Mouse (Mus musculus) intestine, embryonic 16.5 days (tissue): Measurements from ENCODE around the gene Sirt2. TPM values are rescaled to one million over a fixed set of nuclear protein-coding genes. Genes with fewer than 3 reads are reported as not detected.

ENCODE experiments used
- ATAC-seq: fragments of 200-750 bp; cut with Nextera tagmentation; 2 replicates; pipeline ENCODE4 v1.8.0; 2017; ENCODE audit warnings: moderate TSS enrichment, moderate library complexity
- H3K27ac ChIP-seq: fragments of 300-500 bp; sonication (generic); 2 replicates; pipeline ENCODE4 v1.5.1; 2014; ENCODE audit warnings: mild to moderate bottlenecking, low read length
- H3K27me3 ChIP-seq: fragments of 300-500 bp; sonication (generic); replicated peaks from 2 replicates; pipeline ENCODE4 v1.6.1; 2014; ENCODE audit warnings: low read length, control low read depth, mixed read lengths; ENCODE audit not compliant: control insufficient read depth, insufficient read depth
- H3K36me3 ChIP-seq: fragments of 300-500 bp; sonication (generic); 2 replicates; pipeline ENCODE4 v1.6.1; 2014; ENCODE audit warnings: low read length, control low read depth; ENCODE audit not compliant: control insufficient read depth, insufficient read depth
- H3K4me1 ChIP-seq: fragments of 300-500 bp; sonication (generic); 2 replicates; pipeline ENCODE4 v1.6.1; 2014; ENCODE audit warnings: low read length, control low read depth, mixed read lengths; ENCODE audit not compliant: control insufficient read depth, insufficient read depth
- H3K4me2 ChIP-seq: fragments of 300-500 bp; sonication (generic); 2 replicates; pipeline ENCODE4 v1.6.1; 2014; ENCODE audit warnings: low read depth, low read length, control low read depth
- H3K4me3 ChIP-seq: fragments of 300-500 bp; sonication (generic); 2 replicates; pipeline ENCODE4 v1.5.1; 2014; ENCODE audit warnings: mild to moderate bottlenecking, low read length
- H3K9ac ChIP-seq: fragments of 300-500 bp; sonication (generic); 2 replicates; pipeline ENCODE4 v1.6.1; 2014; ENCODE audit warnings: low read depth, low read length
- H3K9me3 ChIP-seq: fragments of 300-500 bp; sonication (generic); 2 replicates; pipeline ENCODE4 v1.6.1; 2016; ENCODE audit warnings: low read length, control low read depth; ENCODE audit not compliant: control insufficient read depth
- WGBS: fragments of 180-500 bp; shearing (Covaris S2); extraction: QIAGEN DNeasy Blood & Tissue Kit; methylation state at CpG from one replicate; pipeline ENCODE4 v1.1.7; 2014; 5-methylcytosine and 5-hydroxymethylcytosine counted together
- polyA plus RNA-seq: library from polyadenylated mRNA; unstranded; fragments of >200 nt; fragmentation: Nextera tagmentation; extraction: Ambion mirVana; gene quantifications from 2 replicates; pipeline ENCODE4 v1.2.1, GENCODE M21; 2015

Gene Sirt2
- polyA plus RNA-seq, 1 experiment from 2014 or later = 71.9 TPM

GRCm38 (mm10) chr7:28795832-28796231, 29.3 kb downstream of the Sirt2 start:
- Histone ChIP-seq H3K27ac (peak overlapping the region; percentile 45), H3K4me2 (0 out of 2 replicates have a peak overlapping the region, but pooled peaks have one; percentile 4), H3K9me3 (no peaks in the 10 kb centered on the region), H3K36me3 (no peaks in the 10 kb centered on the region), H3K4me3 (no peak overlapping the region), H3K27me3 (no peaks in the 10 kb centered on the region), H3K4me1 (peaks cover 18% of the 10 kb centered on the region; the same call in 1 of the 2 replicates), H3K9ac (no peak overlapping the region; the same call in 1 of the 2 replicates)
- ATAC-seq = no peak
- 66% methylated on average over 15 of the region's 15 CpGs for WGBS

- WGBS = 14% methylated on average over 32 of the region's 32 CpGs
- no peaks in the 10 kb centered on the region for H3K27me3 ChIP-seq
- no peaks in the 10 kb centered on the region for H3K36me3 ChIP-seq
- ATAC-seq = peak; percentile 74
- peak overlapping the region; percentile 45 for H3K4me2 ChIP-seq
- no peaks in the 10 kb centered on the region for H3K9me3 ChIP-seq
- H3K27ac ChIP-seq = peak overlapping the region; percentile 45; the same call in 1 of the 2 replicates
- H3K4me1 ChIP-seq = peaks cover 24% of the 10 kb centered on the region
- peak overlapping the region; percentile 67 for H3K9ac ChIP-seq
- H3K4me3 ChIP-seq = peak overlapping the region; percentile 7
These were observed 30.0 kb downstream of the Sirt2 start for GRCm38 (mm10) chr7:28796562-28796975.

GRCm38 (mm10) chr7:28799994-28800393, 33.5 kb downstream of the Sirt2 start:
- Histone ChIP-seq H3K9ac (no peak overlapping the region), H3K9me3 (no peaks in the 10 kb centered on the region), H3K4me3 (no peak overlapping the region), H3K36me3 (no peaks in the 10 kb centered on the region), H3K27me3 (no peaks in the 10 kb centered on the region), H3K27ac (no peak overlapping the region), H3K4me2 (no peak overlapping the region), H3K4me1 (peaks cover 40% of the 10 kb centered on the region)
- WGBS = 93% methylated on average over 9 of the region's 9 CpGs
- ATAC-seq = no peak

- Histone ChIP-seq H3K4me3 (no peak overlapping the region), H3K27me3 (no peaks in the 10 kb centered on the region), H3K27ac (peak overlapping the region; percentile 100), H3K9me3 (no peaks in the 10 kb centered on the region), H3K4me2 (no peak overlapping the region), H3K9ac (no peak overlapping the region), H3K4me1 (peaks cover 39% of the 10 kb centered on the region), H3K36me3 (no peaks in the 10 kb centered on the region)
- ATAC-seq = no peak
- 40% methylated on average over 3 of the region's 3 CpGs for WGBS
These were observed 34.9 kb downstream of the Sirt2 start for GRCm38 (mm10) chr7:28801451-28801850.

GRCm38 (mm10) chr7:28801901-28802670, 35.6 kb downstream of the Sirt2 start:
- Histone ChIP-seq H3K4me1 (peaks cover 33% of the 10 kb centered on the region), H3K36me3 (no peaks in the 10 kb centered on the region), H3K4me3 (peak overlapping the region; percentile 16; the same call in 1 of the 2 replicates), H3K9ac (peak overlapping the region; percentile 60), H3K27ac (peak overlapping the region; percentile 100), H3K4me2 (peak overlapping the region; percentile 55), H3K27me3 (no peaks in the 10 kb centered on the region), H3K9me3 (no peaks in the 10 kb centered on the region)
- ATAC-seq = peak; percentile 77
- 14% methylated on average over 10 of the region's 10 CpGs for WGBS

GRCm38 (mm10) chr7:28802846-28803588, 36.5 kb downstream of the Sirt2 start:
- Histone ChIP-seq H3K27me3 (no peaks in the 10 kb centered on the region), H3K4me1 (peaks cover 38% of the 10 kb centered on the region), H3K9ac (peak overlapping the region; percentile 64), H3K36me3 (no peaks in the 10 kb centered on the region), H3K4me3 (peak overlapping the region; percentile 16; the same call in 1 of the 2 replicates), H3K27ac (peak overlapping the region; percentile 100), H3K9me3 (no peaks in the 10 kb centered on the region), H3K4me2 (peak overlapping the region; percentile 55)
- peak; percentile 83 for ATAC-seq
- WGBS = 4% methylated on average over 10 of the region's 10 CpGs

- no peaks in the 10 kb centered on the region for H3K9me3 ChIP-seq
- H3K36me3 ChIP-seq = no peaks in the 10 kb centered on the region
- H3K27ac ChIP-seq = peak overlapping the region; percentile 100
- peak overlapping the region; percentile 55 for H3K4me2 ChIP-seq
- ATAC-seq = peak; percentile 14; the same call in 1 of the 2 replicates
- H3K4me3 ChIP-seq = no peak overlapping the region
- WGBS = 27% methylated on average over 4 of the region's 4 CpGs
- H3K4me1 ChIP-seq = peaks cover 39% of the 10 kb centered on the region
- no peaks in the 10 kb centered on the region for H3K27me3 ChIP-seq
- H3K9ac ChIP-seq = peak overlapping the region; percentile 64
These were observed 37.2 kb downstream of the Sirt2 start for GRCm38 (mm10) chr7:28803756-28804155.

- Histone ChIP-seq H3K27ac (no peak overlapping the region), H3K27me3 (no peaks in the 10 kb centered on the region)
These were observed 40.3 kb downstream of the Sirt2 start for GRCm38 (mm10) chr7:28806869-28807268.

GRCm38 (mm10) chr7:28807641-28808220, 41.2 kb downstream of the Sirt2 start:
- Histone ChIP-seq H3K4me1 (peaks cover 26% of the 10 kb centered on the region), H3K27ac (peak overlapping the region; percentile 99), H3K9ac (peak overlapping the region; percentile 96), H3K36me3 (no peaks in the 10 kb centered on the region), H3K4me3 (peak overlapping the region; percentile 73), H3K4me2 (peak overlapping the region; percentile 95), H3K9me3 (no peaks in the 10 kb centered on the region), H3K27me3 (no peaks in the 10 kb centered on the region)
- ATAC-seq = no peak
- WGBS = 43% methylated on average over 8 of the region's 8 CpGs

More at GRCm38 (mm10) chr7:28806869-28807268, 40.3 kb downstream of the Sirt2 start:
- no peaks in the 10 kb centered on the region for H3K9me3 ChIP-seq
- H3K36me3 ChIP-seq = no peaks in the 10 kb centered on the region
- no peak for ATAC-seq
- H3K9ac ChIP-seq = no peak overlapping the region
- peaks cover 30% of the 10 kb centered on the region for H3K4me1 ChIP-seq
- 72% methylated on average over 4 of the region's 4 CpGs for WGBS
- no peak overlapping the region for H3K4me3 ChIP-seq
- no peak overlapping the region for H3K4me2 ChIP-seq
